Mouse (Mus musculus) midbrain, postnatal 0 days (tissue): Measurements from ENCODE around the gene Tmem115. TPM values are rescaled to one million over a fixed set of nuclear protein-coding genes. Genes with fewer than 3 reads are reported as not detected.
A peak's percentile ranks its signal among the peaks of the same experiment; 100 is the strongest.

ENCODE experiments used
- ATAC-seq: fragments of 200-750 bp; cut with Nextera tagmentation; 2 replicates; pipeline ENCODE4 v1.8.0; 2017; ENCODE audit warnings: moderate number of reproducible peaks, mild to moderate bottlenecking, moderate TSS enrichment, moderate library complexity; ENCODE audit not compliant: low FRiP score
- DNase-seq: peaks from one replicate; pipeline ENCODE4 v3.0.0-alpha.2; 2015; ENCODE audit warnings: low spot score
- H3K27ac ChIP-seq: fragments of 300-500 bp; sonication (generic); 2 replicates; pipeline ENCODE4 v1.5.1; 2014; ENCODE audit warnings: low read depth, mild to moderate bottlenecking, low read length, mixed read lengths
- H3K27me3 ChIP-seq: fragments of 300-500 bp; sonication (generic); 2 replicates; pipeline ENCODE4 v1.6.1; 2014; ENCODE audit warnings: low read length, control low read depth, mixed read lengths; ENCODE audit not compliant: insufficient read depth
- H3K36me3 ChIP-seq: fragments of 300-500 bp; sonication (generic); 2 replicates; pipeline ENCODE4 v1.6.1; 2014; ENCODE audit warnings: low read length, control low read depth, mixed read lengths; ENCODE audit not compliant: insufficient read depth
- H3K4me1 ChIP-seq: fragments of 300-500 bp; sonication (generic); 2 replicates; pipeline ENCODE4 v1.6.1; 2014; ENCODE audit warnings: mild to moderate bottlenecking, control low read depth, antibody characterized with exemption, low read length, mixed read lengths; ENCODE audit not compliant: insufficient read depth
- H3K4me2 ChIP-seq: fragments of 300-500 bp; sonication (generic); 2 replicates; pipeline ENCODE4 v1.6.1; 2014; ENCODE audit warnings: low read depth, mild to moderate bottlenecking, low read length, mixed read lengths; ENCODE audit not compliant: poor library complexity, severe bottlenecking
- H3K4me3 ChIP-seq: fragments of 300-500 bp; sonication (generic); 2 replicates; pipeline ENCODE4 v1.5.1; 2014; ENCODE audit warnings: low read depth, mild to moderate bottlenecking, low read length, moderate library complexity
- H3K9ac ChIP-seq: fragments of 300-500 bp; sonication (generic); replicated peaks from 2 replicates; pipeline ENCODE4 v1.6.1; 2014; ENCODE audit warnings: mild to moderate bottlenecking, low read length, moderate library complexity, mixed read lengths; ENCODE audit not compliant: poor library complexity, severe bottlenecking
- H3K9me3 ChIP-seq: fragments of 300-500 bp; sonication (generic); 2 replicates; pipeline ENCODE4 v1.6.1; 2016; ENCODE audit warnings: low read length, control low read depth
- CTCF ChIP-seq: IDR thresholded peaks from 2 replicates; pipeline ENCODE4 v1.5.1; 2016; ENCODE audit warnings: antibody characterized with exemption, mild to moderate bottlenecking
- WGBS: fragments of 180-500 bp; shearing (Covaris S2); extraction: QIAGEN DNeasy Blood & Tissue Kit; methylation state at CpG from one replicate; pipeline ENCODE4 v1.1.7; 2014; 5-methylcytosine and 5-hydroxymethylcytosine counted together
- polyA plus RNA-seq: library from polyadenylated mRNA; unstranded; fragments of >200 nt; fragmentation: Nextera tagmentation; extraction: Ambion mirVana; gene quantifications from 2 replicates; pipeline ENCODE4 v1.2.1, GENCODE M21; 2015
- total RNA-seq: library from RNA; depleted of rRNA; stranded (reverse); fragments of >200 nt; gene quantifications from 2 replicates; pipeline ENCODE4 v1.2.3, GENCODE M21; 2014; rRNA removed

The Tmem115 gene
- total RNA-seq, result 57.8 and 70.4 TPM in 2 replicates
- polyA plus RNA-seq, result 51.9 and 53.6 TPM in 2 replicates

GRCm38 (mm10) chr9:107533791-107534407, at the start of gene Tmem115:
Gene Tmem115, plus strand, starts transcription at chr9:107533945.
- Histone ChIP-seq H3K9ac (peak within 1 kb of the TSS; percentile 90), H3K4me2 (peak within 1 kb of the TSS; percentile 98), H3K27ac (peak within 1 kb of the TSS; percentile 81)

DNA sequence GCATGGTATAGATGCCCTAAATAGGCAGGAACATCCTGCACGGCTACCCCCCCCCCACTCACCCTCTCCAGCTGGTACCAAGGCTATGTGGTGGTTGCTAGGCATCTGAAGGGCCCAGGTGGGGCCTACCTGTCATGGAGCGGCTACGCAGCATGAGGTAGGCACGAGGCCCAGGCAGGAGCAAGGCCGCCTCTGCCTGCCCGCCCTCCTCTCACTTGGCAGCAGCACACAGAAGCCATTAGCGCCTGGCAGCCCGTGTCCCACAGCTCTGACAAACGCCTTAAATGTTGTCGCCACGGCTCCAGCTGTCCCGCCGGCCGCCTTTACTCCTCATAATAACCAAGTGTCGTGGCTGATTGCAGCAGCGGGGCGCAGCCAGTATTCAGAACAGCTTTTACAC, 49.4 kb upstream of the Tmem115 start:
- 38% methylated on average over 17 of the region's 17 CpGs for WGBS
- Histone ChIP-seq H3K9me3 (no peaks in the 10 kb centered on the region), H3K27ac (peak overlapping the region; percentile 43; the same call in 1 of the 2 replicates), H3K4me2 (no peak overlapping the region), H3K27me3 (no peaks in the 10 kb centered on the region), H3K9ac (no peak overlapping the region), H3K36me3 (no peaks in the 10 kb centered on the region), H3K4me3 (no peak overlapping the region), H3K4me1 (peaks cover 18% of the 10 kb centered on the region; the same call in 1 of the 2 replicates)
- ATAC-seq (peak; percentile 35), DNase-seq (peak; percentile 92)
- no peak for TF ChIP-seq CTCF

More at GRCm38 (mm10) chr9:107533791-107534407, at the start of gene Tmem115:
- Histone ChIP-seq H3K4me1 (peaks cover 14% of the 10 kb centered on the region), H3K27me3 (no peaks in the 10 kb centered on the region), H3K9me3 (no peaks in the 10 kb centered on the region), H3K36me3 (peaks cover 16% of the 10 kb centered on the region), H3K4me3 (peak within 1 kb of the TSS; percentile 90)
- ATAC-seq (peak; percentile 98), DNase-seq (peak; percentile 99)
- TF ChIP-seq CTCF, result peak; percentile 46; the same call in 1 of the 2 replicates
- WGBS, result under 1% methylated on average over 48 of the region's 48 CpGs

- H3K9me3 ChIP-seq, result no peaks in the 10 kb centered on the region
- no peak overlapping the region; the same call in 1 of the 2 replicates for H3K27ac ChIP-seq
- H3K27me3 ChIP-seq, result no peaks in the 10 kb centered on the region
- 68% methylated on average over 6 of the region's 6 CpGs for WGBS
- no peak overlapping the region for H3K4me2 ChIP-seq
- peaks cover 15% of the 10 kb centered on the region; the same call in 1 of the 2 replicates for H3K4me1 ChIP-seq
- DNase-seq (no peak), ATAC-seq (no peak; the same call in 1 of the 2 replicates)
- no peak overlapping the region for H3K4me3 ChIP-seq
- TF ChIP-seq CTCF, result no peak
- no peak overlapping the region for H3K9ac ChIP-seq
- no peaks in the 10 kb centered on the region for H3K36me3 ChIP-seq
Observed at GRCm38 (mm10) chr9:107484766-107485165, 49.0 kb upstream of the Tmem115 start.

DNA sequence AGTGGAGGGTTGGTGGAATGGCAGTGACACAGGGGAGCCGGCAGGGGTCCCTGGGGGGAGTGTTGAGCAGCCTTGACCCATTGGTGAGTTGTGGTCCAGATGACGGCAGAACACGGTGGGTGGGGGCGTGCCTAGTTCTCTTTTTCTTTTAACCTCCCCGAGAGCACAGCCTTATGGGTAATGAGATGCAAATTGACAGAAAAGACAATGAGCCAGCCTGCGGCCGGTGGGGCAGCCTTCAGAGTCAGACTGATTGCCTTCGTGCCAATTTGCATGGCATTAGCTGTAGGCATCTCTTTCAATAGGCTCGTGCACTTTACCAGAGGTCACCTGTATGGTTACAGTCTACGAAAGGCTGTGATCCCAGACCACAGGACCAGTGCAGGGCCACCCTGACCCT, 47.7 kb upstream of the Tmem115 start:
- H3K4me3 ChIP-seq, result no peak overlapping the region
- no peak overlapping the region for H3K4me2 ChIP-seq
- no peak for TF ChIP-seq CTCF
- H3K36me3 ChIP-seq, result no peaks in the 10 kb centered on the region
- H3K27ac ChIP-seq, result no peak overlapping the region
- no peaks in the 10 kb centered on the region for H3K27me3 ChIP-seq
- no peak for ATAC-seq
- no peak for DNase-seq
- H3K9me3 ChIP-seq, result no peaks in the 10 kb centered on the region
- 0 out of 2 replicates have a peak, but pooled peaks cover 6% of the 10 kb centered on the region for H3K4me1 ChIP-seq
- WGBS, result 38% methylated on average over 10 of the region's 10 CpGs
- no peak overlapping the region for H3K9ac ChIP-seq

DNA sequence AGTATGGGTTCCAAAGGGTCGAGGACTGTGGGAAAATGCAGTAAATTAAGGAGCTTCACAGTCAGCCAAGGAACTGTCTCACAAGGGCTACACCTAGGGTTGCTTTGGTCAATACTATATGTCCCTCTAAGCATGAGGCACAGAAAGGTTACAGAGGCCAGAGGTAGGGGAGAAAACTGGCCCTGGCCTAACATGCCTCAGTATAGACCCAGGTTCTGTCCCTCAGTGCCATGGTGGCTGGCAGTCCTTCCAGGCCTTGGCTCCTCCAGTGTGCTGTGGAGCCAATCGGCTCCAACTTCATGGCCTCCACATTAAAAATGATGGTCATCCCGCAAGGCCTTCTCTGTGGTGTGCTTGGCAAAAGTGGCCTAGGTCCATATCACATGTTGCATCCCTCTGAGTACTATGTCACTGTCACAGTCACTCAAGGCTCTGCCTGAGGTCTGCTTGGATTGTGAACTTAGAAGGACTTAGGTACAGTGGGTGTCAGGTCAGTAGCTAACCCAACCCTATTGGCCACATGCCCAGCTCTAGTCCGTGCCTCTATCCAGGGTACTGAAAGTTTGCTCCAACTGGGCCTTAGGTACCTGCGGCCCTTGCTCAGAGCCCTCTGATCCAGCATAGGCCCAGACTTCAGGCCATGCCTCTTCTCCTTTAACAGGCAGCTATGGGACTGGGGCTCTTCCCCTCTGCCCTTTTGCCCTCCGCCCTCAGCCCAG, 47.1 kb upstream of the Tmem115 start:
- Histone ChIP-seq H3K36me3 (no peaks in the 10 kb centered on the region), H3K27me3 (no peaks in the 10 kb centered on the region), H3K4me1 (0 out of 2 replicates have a peak, but pooled peaks cover 6% of the 10 kb centered on the region), H3K4me3 (no peak overlapping the region), H3K9me3 (no peaks in the 10 kb centered on the region), H3K9ac (no peak overlapping the region), H3K4me2 (no peak overlapping the region), H3K27ac (no peak overlapping the region)
- ATAC-seq (no peak), DNase-seq (no peak)
- WGBS, result 71% methylated on average over 6 of the region's 6 CpGs
- TF ChIP-seq CTCF, result no peak

- DNase-seq (no peak), ATAC-seq (no peak)
- Histone ChIP-seq H3K9me3 (no peaks in the 10 kb centered on the region), H3K9ac (no peak overlapping the region), H3K4me2 (no peak overlapping the region), H3K27ac (no peak overlapping the region), H3K36me3 (no peaks in the 10 kb centered on the region), H3K27me3 (no peaks in the 10 kb centered on the region), H3K4me1 (no peaks in the 10 kb centered on the region), H3K4me3 (no peak overlapping the region)
- 51% methylated on average over 8 of the region's 8 CpGs for WGBS
- TF ChIP-seq CTCF, result no peak
Observed at GRCm38 (mm10) chr9:107490146-107490545, 43.6 kb upstream of the Tmem115 start.
